Comparison of ENCODE assay signal across 8 mouse cellular contexts in the genomic region with DNA sequence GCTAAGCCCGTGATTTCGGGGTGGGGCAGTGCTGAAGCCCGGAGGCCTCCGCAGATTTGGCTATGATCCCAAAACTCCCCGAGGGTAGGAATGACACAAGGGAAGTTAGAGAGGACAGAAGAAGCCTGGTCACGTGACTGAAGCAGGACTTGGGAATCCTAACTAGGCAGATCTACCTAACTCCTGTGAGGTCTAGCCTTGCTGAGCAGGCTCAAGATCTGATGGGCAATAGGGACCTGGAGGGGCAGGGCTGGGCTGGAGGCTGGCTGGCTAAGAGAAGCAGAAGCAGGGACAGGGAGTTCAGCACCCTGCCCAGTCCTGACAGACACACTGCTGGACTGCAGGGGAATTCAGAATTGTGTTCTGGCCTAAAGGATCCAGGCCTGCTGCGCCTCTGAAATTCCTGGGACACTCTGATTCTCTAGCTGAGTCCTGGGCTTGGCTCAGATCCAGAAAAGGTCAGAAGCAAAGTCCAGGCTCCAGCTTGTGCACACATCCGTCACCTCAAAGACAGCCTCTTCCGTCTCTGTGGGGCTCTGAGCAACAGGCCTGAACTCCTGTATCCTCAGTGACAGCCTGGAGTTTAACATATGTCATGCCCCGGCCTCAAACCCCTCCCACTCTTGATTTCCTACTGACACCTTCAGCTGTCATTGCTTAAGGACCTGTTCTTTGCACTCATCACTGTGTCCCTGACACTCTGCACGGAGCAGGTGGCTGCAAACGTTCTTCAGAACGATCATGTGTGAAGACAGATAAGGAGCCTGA. TPM values are rescaled to one million over a fixed set of nuclear protein-coding genes. Genes with fewer than 3 reads are reported as not detected.
DNase-seq lines count a peak whose midpoint lies in the region.

No protein-coding gene starts in this region.

- peak; percentile 28 for DNase-seq in retina, postnatal 1 day
- DNase-seq in retina, embryonic 14.5 days (ENCODE audit: low spot score) = no peak
- peak; percentile 67 to 74 for DNase-seq in heart, adult 9 months (ENCODE audit: low spot score in 2 of 2)
- DNase-seq in kidney, adult 8-10 months = peak; percentile 88 to 89
- peak; percentile 66 to 83 for DNase-seq in lung, postnatal 4 days
- no peak for DNase-seq in left cerebral cortex, adult 18-20 months (ENCODE audit: low spot score in 2 of 2)
- no peak for DNase-seq in layer of hippocampus, postnatal 25 days (ENCODE audit: extremely low spot score in 1 of 2, low spot score in 1 of 2)
- no peak for DNase-seq in layer of hippocampus, postnatal 10 days (ENCODE audit: low spot score in 2 of 2)

RNA-seq across cellular contexts. Expression of gene Sema3b, which starts 9.9 kb away (rescaled TPM):
- total RNA-seq in left cerebral cortex, adult 18-20 months (2021) = 1 to 10 TPM; 3.5 to 4.5 TPM
- 1 to 10 TPM; 2.2 to 2.7 TPM for total RNA-seq in layer of hippocampus, postnatal 25 days (2021)
- total RNA-seq in layer of hippocampus, postnatal 10 days (2021) = 1 to 10 TPM; 3.5 to 3.7 TPM

RNA-seq across cellular contexts. Expression of gene Gnai2, which starts 16.2 kb away (rescaled TPM):
- total RNA-seq in left cerebral cortex, adult 18-20 months (2021) = 100 to 1,000 TPM; 222 to 239 TPM
- 100 to 1,000 TPM; 208 to 223 TPM for total RNA-seq in layer of hippocampus, postnatal 25 days (2021)
- total RNA-seq in layer of hippocampus, postnatal 10 days (2021) = 100 to 1,000 TPM; 254 to 263 TPM

RNA-seq across cellular contexts. Expression of gene Ifrd2, which starts 31.5 kb away (rescaled TPM):
- 10 to 100 TPM; 11.3 to 11.9 TPM for total RNA-seq in left cerebral cortex, adult 18-20 months (2021)
- total RNA-seq in layer of hippocampus, postnatal 25 days (2021) = 10 to 100 TPM; 11.8 to 16.8 TPM
- 10 to 100 TPM; 13.2 to 14.1 TPM for total RNA-seq in layer of hippocampus, postnatal 10 days (2021)

RNA-seq across cellular contexts. Expression of gene Hyal3, which starts 38.3 kb away (rescaled TPM):
- 1 to 10 TPM; 1.6 TPM for total RNA-seq in left cerebral cortex, adult 18-20 months (2021)
- 1 to 10 TPM; 1.4 to 1.9 TPM for total RNA-seq in layer of hippocampus, postnatal 25 days (2021)
- 1 to 10 TPM; 1.2 to 1.7 TPM for total RNA-seq in layer of hippocampus, postnatal 10 days (2021)

RNA-seq across cellular contexts. Expression of gene Naa80, which starts 40.3 kb away (rescaled TPM):
- 10 to 100 TPM; 10.1 to 13.4 TPM for total RNA-seq in left cerebral cortex, adult 18-20 months (2021)
- 10 to 100 TPM; 11.3 to 13.3 TPM for total RNA-seq in layer of hippocampus, postnatal 25 days (2021)
- 10 to 100 TPM; 10.7 to 11.9 TPM for total RNA-seq in layer of hippocampus, postnatal 10 days (2021)

Comparison
In these comparisons a context has a peak if more than half of its experiments do, and no peak if none do; other contexts are left out.
1. DNase-seq: peak in retina, postnatal 1 day (single experiment), heart, adult 9 months (2 of 2), kidney, adult 8-10 months (2 of 2) and lung, postnatal 4 days (2 of 2); none in retina, embryonic 14.5 days (single experiment), left cerebral cortex, adult 18-20 months (0 of 2), layer of hippocampus, postnatal 25 days (0 of 2) and layer of hippocampus, postnatal 10 days (0 of 2).